Mouse (Mus musculus): Measurements from ENCODE around the gene Sim2.

Sim2 gene

DNA sequence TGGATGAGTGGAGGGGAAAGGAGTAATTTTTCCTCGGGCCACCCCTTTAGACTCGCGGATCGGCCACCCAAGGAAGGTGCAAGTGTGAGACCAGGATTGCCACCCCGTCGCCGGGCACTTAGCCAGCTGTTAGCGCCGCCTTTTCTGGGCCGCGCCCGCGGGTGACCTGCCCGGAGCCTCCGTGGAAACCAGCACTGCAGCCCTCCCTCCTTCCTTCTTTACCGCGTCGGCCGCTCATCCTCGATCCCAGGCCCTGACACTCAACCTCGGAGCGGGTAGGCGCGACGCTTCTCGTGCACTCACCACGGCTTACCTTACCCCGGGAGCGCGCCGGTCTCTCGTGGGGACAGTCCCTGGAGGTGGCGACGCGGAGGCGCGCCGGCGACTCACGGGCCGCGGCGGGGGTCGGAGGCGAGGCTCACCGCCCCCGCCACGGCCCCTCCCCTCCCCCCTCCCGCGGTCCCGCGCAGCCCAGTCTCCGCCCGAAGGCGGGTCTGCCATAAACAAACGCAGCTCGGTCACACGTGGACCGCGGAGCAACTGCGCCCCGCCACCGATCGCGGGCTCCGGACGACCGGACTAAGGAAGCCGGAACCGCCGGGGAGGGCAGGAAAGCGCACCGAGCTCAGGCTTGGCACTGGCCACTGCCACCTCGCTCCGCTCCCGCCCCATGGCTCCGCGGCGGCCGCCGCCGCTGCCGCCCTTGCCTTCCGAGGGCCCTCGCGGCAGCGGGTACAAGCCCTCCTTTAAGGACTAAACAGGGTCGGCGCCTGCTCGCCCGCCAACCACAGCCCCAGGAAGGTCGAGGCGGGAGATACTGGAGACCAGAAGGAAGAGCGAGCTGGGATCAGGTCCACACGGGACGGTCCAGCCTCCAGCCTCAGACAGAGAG lies at the start of gene Sim2:
TSS of gene Sim2 (plus strand) at position 221 of the 892 bp plus-strand sequence.
- DNase-seq (ENCODE audit: low spot score), result peak; percentile 33

DNA sequence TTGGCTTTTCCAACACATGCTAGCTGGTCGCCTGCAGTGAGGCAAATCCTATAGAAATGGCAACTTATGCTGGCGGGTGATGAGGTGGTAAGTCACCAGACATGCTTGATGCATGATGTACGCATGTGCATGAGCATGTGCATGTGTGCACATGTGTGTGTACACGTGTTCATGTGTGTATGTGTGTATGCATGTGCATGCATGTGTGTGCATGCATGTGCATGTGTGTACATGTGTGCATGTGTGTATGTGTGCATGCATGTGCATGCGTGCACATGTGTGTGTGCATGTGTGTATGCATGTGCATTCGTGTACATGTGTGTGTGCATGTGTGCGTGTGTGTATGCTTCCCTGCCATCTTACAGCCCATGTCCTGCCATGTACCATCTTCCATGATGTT lies 47.5 kb upstream of the Sim2 start:
- no peak for DNase-seq (ENCODE audit: low spot score)

DNA sequence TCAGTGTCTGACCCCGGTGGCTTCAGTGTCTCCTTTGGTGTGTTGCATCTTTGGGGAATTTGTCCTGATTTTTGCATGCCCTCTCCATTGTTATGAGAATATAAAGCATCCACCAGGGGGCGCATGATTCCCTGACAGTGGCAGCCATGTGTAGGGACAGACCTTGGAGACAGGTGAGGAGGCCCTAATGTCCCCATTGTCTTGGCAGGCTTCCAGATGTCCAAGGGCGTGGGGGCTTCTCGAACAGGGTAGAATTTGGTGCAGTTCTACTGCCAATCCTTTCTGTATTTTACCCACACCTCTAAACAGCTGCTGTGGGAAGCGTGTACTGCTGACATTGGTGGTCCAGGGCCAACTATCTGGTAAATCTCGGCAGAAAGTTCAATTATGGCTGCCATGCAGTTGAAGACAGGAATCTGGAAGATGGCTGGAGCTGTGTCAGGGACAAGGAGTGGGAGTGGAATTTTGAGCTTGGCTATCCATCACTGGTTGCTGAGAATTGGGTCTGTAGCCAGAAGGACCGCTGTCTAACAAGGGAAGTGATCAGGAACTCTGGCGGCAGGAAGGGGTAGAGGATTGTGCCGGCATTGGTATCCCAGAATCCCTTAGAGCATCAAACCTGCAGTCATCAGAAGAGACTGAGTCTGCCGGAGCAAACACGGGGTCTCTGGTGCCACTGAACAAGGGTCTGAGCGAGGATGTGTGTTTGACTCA lies 46.3 kb upstream of the Sim2 start:
- peak; percentile 86 for DNase-seq (ENCODE audit: low spot score)

DNA sequence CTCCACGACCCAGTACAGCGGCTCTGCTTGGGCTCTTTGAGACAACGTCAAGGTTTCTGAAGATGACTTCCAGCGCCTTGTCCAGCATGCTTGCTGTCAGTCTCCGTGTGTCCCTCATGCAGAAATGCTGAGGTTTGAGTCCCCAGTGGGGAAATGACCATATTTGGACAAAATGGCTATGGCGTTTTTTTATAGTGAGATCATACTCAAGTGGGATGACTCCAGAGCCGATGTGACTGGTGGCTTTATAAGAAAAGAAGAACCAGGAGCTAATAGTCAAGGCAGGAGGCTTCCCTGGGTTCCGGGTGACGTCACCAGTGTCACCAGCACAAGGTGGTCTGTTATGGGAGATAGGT lies 45.8 kb upstream of the Sim2 start:
- DNase-seq (ENCODE audit: low spot score), result no peak

GRCm38 (mm10) chr16:94040485-94040884 lies 44.2 kb upstream of the Sim2 start:
- peak; percentile 13 for DNase-seq (ENCODE audit: low spot score)

DNA sequence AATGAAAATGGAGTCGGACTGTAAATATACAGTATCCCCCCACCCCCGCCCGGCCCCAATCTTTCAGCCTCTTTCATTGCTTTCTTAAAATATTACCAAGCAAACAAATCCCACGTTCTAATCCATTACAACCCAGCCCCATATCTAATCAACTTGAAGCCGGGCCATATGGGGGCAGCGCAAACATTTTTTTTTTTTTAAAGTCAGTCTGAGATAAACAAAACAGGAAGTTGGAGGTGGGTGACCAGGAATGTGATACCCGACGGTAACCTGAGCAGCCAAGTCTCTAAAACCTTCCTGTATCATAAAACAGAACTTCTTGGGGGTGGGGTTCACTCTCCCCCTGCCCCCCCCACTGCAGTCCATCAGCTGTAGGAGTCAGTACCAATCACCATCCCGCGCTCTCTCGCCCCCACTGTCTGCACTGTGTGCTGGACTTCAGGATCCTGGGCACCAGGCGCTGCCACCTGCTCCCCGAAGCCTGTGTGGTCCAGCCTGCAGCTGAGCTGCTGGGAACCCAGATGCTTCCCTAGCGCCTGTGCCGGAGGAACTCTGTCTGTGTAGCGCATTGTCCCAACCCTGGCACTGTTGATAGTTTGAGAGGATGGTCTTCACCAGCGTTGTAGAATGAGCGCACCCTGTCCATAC lies 43.5 kb upstream of the Sim2 start:
- peak; percentile 28 for DNase-seq (ENCODE audit: low spot score)

GRCm38 (mm10) chr16:94043797-94044196 lies 40.9 kb upstream of the Sim2 start:
- DNase-seq (ENCODE audit: low spot score), result no peak

- DNase-seq (ENCODE audit: low spot score), result peak; percentile 26
Observed at GRCm38 (mm10) chr16:94044996-94045395, 39.7 kb upstream of the Sim2 start.

GRCm38 (mm10) chr16:94050368-94050767 lies 34.4 kb upstream of the Sim2 start:
- DNase-seq (ENCODE audit: low spot score), result no peak

DNA sequence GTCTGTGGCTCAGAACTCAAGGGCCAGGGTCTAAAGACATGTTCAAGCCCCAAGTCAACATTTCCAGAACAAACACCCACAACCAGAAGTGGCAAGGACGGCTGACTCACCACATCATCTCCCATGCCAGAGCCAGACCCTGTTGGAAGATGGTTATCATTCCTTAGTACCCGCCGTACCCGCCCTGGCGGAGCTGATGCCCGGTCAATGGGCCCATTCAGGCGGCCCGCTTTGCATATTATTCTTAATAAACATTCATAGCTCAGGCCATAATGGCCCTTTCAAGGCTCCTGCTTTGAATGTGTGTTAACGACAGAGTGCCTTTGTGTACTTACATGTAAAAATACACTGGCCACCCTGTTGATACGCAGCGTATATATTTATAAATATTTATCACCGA lies 29.6 kb upstream of the Sim2 start:
- DNase-seq (ENCODE audit: low spot score), result no peak

- no peak for DNase-seq (ENCODE audit: low spot score)
Observed at GRCm38 (mm10) chr16:94055576-94055975, 29.2 kb upstream of the Sim2 start.

- DNase-seq (ENCODE audit: low spot score), result peak; percentile 74
Observed at GRCm38 (mm10) chr16:94059820-94060219, 24.9 kb upstream of the Sim2 start.

DNA sequence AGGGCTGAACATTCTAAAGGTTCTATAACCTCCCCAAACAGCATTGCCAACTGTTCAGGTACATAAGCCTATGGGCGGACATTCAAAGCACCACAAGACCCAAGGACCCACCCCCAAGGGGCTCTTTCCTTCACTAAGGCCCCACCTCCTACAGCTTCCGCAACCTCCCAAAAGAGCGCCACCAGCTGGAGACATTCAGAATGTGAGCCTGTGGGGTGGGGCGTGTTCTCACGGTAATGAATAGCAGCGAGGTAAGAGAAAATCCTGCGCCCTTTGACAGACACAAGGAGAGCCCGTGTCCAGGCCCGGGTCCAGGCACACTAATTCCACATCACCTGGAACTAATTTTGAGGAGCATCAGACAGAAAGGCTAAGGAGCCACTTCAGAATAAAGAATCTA lies 20.5 kb upstream of the Sim2 start:
- DNase-seq (ENCODE audit: low spot score), result peak; percentile 18

DNA sequence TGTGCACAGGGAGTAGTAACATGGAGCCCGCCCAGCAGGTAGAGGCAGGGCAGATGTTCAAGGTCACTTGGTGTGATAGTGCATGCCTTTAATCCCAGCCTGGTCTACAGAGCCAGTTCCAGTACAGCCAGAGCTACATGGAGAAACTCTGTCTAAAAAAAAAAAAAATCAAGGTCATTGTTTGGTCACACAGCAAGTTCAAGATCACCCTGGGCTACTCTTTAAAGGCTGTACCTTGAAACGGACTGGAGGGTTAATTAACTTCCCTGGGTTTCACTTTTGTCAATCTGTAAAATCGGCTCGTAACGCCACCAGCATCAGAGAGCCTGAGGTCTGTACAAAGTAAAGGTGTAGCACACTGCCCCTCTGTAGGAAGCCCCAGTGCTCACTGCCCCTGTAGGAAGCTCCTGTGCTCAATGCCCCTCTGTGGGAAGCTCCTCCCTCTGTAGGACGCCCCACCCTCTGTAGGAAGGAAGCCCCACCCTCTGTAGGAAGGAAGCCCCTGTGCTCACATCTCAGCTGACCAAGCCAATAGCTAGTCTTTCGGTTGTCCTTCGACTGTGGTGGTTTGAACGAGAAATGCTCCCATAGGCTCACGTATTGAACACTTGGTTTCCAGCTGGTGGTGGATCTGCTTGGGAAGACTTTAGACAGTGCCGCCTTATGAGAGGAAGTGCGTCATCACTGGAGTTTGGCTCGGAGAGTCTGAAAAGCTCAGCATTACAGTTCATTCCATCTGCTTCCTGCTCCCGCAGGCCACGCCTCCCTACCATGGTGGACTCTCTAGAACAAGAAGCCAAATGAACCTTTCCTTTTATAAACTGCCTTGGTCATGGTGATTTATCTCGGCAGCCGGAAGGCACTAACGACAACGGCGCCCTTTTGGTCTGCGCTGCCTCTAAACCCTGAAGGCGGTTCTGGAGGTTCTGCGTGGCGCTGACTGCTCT lies 18.7 kb upstream of the Sim2 start:
- DNase-seq (ENCODE audit: low spot score), result peak; percentile 29

DNA sequence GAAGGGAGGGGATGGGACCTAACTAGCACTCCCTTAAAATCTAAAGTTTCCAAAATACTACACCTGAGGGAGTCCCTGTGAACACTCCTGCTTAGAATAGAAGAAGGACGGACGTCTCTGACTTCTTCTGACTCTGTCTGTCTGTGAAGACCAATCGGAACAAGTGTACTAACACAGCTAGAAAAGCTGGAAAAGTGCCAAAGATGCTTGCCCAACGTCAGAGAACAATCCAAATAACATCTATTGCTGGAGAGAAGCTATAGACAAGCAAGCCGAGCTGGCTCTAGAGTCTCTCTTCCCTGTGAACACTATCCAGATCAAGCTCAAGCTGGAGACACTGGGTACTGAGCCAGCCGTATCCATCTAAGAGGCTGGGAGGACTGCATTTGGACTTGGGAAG lies 18.0 kb upstream of the Sim2 start:
- DNase-seq (ENCODE audit: low spot score), result no peak

GRCm38 (mm10) chr16:94067280-94067679 lies 17.5 kb upstream of the Sim2 start:
- no peak for DNase-seq (ENCODE audit: low spot score)

GRCm38 (mm10) chr16:94069061-94069460 lies 15.7 kb upstream of the Sim2 start:
- DNase-seq (ENCODE audit: low spot score), result no peak

GRCm38 (mm10) chr16:94070920-94071319 lies 13.8 kb upstream of the Sim2 start:
- DNase-seq (ENCODE audit: low spot score), result no peak

GRCm38 (mm10) chr16:94071468-94071867 lies 13.3 kb upstream of the Sim2 start:
- DNase-seq (ENCODE audit: low spot score), result no peak

GRCm38 (mm10) chr16:94075362-94076027 lies 9.2 kb upstream of the Sim2 start:
- peak; percentile 21 for DNase-seq (ENCODE audit: low spot score)

Measured in embryo, embryonic 10 days (tissue).